Mouse (Mus musculus) macrophage (primary cell): ENCODE data around the gene Agbl3. TPM values are rescaled to one million over a fixed set of nuclear protein-coding genes. Genes with fewer than 3 reads are reported as not detected.
A peak's percentile ranks its signal among the peaks of the same experiment; 100 is the strongest.

Experiments
- H3K27ac ChIP-seq: fragments of 350-480 bp; formaldehyde crosslinking; 2 replicates; pipeline ENCODE4 v1.9.0; 2021
- H3K36me3 ChIP-seq: fragments of 350-480 bp; formaldehyde crosslinking; 2 replicates; pipeline ENCODE4 v1.9.0; 2021; ENCODE audit errors: inconsistent target
- H3K4me3 ChIP-seq: fragments of 350-480 bp; formaldehyde crosslinking; 2 replicates; pipeline ENCODE4 v1.9.0; 2021; ENCODE audit errors: inconsistent target
- H3K79me2 ChIP-seq: fragments of 350-480 bp; formaldehyde crosslinking; 2 replicates; pipeline ENCODE4 v1.9.0; 2021; ENCODE audit errors: inconsistent target
- WGBS: methylation state at CpG from one replicate; pipeline ENCODE4 v1.1.7; 2026; ENCODE audit warnings: inconsistent platforms; ENCODE audit not compliant: missing documents; 5-methylcytosine and 5-hydroxymethylcytosine counted together
- polyA plus RNA-seq: library from polyadenylated mRNA; stranded (reverse); fragments of 250-400 nt; gene quantifications from 3 replicates; pipeline ENCODE4 v1.2.4, GENCODE M21; 2018; ENCODE audit warnings: inconsistent platforms

Agbl3 gene
- polyA plus RNA-seq, 1 experiment from 2014 or later = 3.4 TPM

DNA sequence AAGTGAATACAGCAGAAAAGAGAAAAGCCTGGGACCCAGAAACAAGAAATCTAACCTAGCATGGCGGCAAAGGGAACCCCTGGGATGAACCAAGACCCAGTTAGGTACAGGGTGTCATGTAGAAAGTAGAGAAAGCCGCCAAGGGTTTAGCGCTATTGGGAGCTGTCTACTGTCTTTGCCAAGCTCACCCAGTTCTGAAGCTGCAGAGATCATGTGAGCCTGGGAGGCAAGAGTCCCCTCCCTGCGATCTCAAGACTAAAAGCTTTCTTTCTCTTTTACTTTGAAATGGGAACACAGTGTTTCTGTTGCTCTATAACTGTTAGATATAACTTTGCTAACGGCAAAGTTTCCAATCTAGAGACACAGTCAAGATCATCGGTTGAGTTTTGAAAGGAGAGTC lies 82.1 kb downstream of the Agbl3 start:
- H3K27ac ChIP-seq = peak overlapping the region; percentile 99
- H3K79me2 ChIP-seq = peaks cover 45% of the 10 kb centered on the region
- 8% methylated on average over 6 of the region's 6 CpGs for WGBS
- 0 out of 2 replicates have a peak, but pooled peaks cover 9% of the 10 kb centered on the region for H3K36me3 ChIP-seq
- H3K4me3 ChIP-seq = peak overlapping the region; percentile 78

DNA sequence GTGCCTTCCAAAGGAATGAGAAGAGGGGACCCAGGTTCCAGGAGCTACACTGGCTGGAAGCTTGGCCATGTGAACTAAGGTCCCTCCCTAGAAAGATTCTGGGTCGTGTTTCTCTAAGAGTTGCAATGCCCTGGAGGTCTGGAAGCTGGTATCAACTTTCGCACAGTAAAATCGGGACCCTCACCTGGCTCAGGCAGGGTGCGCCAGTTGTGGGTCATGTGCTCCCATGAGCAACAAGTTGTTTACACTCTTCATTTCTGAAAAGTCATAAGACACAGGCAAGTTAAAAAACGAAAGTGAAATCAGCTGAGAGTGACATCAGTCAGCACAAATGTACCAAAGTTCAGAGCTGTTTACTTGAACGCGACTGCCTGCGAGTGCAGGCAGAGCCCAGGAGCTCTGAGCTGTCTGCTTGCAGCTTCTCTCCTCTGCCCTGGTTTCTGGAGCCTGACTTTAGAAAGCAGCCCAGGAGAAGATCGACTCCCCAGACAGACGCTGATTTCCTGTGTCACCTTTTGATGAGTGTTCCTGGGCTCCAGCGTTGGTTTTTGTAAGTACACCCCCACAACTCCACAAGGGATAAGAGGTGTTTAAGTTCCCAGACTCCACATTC lies 82.7 kb downstream of the Agbl3 start, which contains the start of gene Tmem140:
Gene Tmem140, plus strand, starts transcription at position 356 of the 613 bp plus-strand sequence.
- 1% methylated on average over 11 of the region's 11 CpGs for WGBS
- Histone ChIP-seq H3K36me3 (0 out of 2 replicates have a peak, but pooled peaks cover 9% of the 10 kb centered on the region), H3K4me3 (peak within 1 kb of the TSS; percentile 78), H3K27ac (peak within 1 kb of the TSS; percentile 99), H3K79me2 (peaks cover 50% of the 10 kb centered on the region)

DNA sequence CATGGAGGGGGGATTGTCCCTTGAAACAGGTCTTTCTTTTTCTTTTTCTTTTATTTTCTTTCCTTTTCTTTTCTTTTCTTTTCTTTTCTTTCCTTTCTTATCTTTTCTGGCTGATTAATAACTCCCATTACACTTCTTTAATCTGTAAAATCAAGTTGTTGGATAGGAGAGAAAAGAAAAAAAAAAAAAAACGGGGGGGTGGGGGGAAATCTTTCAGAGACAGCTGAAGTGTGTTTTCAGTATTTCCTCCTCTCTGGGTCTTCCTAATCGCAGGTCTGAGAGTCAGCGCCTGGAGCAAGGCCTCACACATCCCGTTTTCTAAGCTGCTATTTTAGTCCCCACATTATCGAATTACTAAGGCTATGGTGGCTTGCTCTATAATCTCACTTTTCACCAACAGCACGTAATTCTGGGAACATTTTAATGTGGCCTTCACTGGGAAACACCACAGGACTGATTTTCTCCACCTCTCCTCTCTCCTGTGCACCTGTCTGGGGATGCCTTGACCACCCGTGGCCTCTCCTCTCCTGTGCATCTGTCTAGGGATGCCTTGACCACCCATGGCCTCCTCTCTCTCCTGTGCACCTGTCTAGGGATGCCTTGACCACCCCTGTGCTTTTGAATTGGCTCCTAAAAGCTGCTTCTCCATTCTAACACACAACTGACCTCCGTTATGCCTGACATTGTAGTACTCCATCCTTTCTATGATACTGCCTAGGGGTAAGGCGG lies 83.7 kb downstream of the Agbl3 start:
- WGBS = 41% methylated on average over 8 of the region's 9 CpGs
- Histone ChIP-seq H3K79me2 (peaks cover 61% of the 10 kb centered on the region), H3K27ac (peak overlapping the region; percentile 99), H3K36me3 (0 out of 2 replicates have a peak, but pooled peaks cover 14% of the 10 kb centered on the region), H3K4me3 (peak overlapping the region; percentile 78)

GRCm38 (mm10) chr6:34865213-34865612 lies 85.0 kb downstream of the Agbl3 start:
- 0 out of 2 replicates have a peak, but pooled peaks cover 15% of the 10 kb centered on the region for H3K36me3 ChIP-seq
- peak overlapping the region; percentile 78 for H3K4me3 ChIP-seq
- H3K79me2 ChIP-seq = peaks cover 68% of the 10 kb centered on the region
- WGBS = 81% methylated on average over 5 of the region's 5 CpGs
- H3K27ac ChIP-seq = peak overlapping the region; percentile 99

DNA sequence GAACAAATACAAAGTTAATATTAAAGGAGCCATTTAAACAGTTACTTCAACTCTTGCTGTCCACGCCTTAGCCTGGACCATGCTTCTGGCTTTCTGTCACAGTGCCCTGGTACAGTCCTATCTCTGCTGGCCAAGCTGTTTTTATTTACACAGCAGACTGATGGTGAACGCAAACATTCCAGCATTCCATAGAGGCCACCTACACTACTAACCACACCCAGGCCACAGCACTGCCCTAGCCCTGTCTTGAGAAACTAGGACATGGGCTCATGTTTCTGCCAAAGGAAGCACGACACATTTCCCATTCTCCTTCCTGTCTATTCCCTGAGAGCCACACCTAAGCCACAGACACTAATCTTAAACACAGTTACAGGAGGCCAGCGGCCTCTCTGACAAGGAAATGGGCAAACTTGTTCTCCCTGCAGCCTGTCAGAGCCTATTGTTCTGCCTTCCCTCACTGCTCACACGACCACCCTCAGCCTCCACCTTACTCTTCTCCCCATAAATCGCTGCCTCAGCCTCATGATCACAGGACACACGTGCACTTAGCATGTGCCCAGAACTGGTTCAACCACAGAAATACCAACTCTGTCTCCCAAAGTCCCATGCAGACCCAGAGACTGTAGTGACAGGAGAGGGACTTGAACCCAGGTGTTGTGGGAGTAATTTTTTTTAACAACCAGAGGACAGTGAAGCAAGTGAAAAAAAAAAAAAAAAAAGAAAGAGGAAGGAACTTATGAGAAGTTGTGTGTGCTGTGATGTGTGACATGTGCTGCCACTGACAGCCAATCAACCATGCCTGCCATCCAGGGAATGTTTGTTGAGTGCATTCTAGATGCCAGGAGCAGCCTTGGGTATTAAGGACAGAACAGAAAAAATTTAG lies 85.7 kb downstream of the Agbl3 start:
- Histone ChIP-seq H3K4me3 (peak overlapping the region; percentile 78), H3K27ac (peak overlapping the region; percentile 99), H3K79me2 (peaks cover 75% of the 10 kb centered on the region), H3K36me3 (0 out of 2 replicates have a peak, but pooled peaks cover 15% of the 10 kb centered on the region)
- 47% methylated on average over 7 of the region's 7 CpGs for WGBS

DNA sequence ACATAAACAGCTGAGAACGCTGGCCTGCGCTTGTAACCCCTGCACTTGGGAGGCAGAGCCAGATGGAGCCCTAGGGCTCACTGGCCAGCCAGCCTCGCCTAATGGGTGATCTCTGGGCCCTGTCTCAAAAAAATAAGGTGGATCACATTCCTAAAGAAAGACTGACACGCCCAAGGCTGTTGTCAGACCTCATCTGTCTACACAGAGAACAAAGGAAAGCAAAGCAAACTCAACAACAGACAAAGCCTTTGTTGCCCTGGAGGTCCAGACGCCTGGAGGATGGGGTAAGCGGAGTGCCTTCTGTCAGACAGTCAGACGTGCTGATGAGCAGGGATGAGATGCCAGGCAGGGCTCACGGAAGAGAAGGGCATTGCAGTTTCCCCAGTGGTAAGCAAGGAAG lies 86.6 kb downstream of the Agbl3 start:
- peaks cover 81% of the 10 kb centered on the region for H3K79me2 ChIP-seq
- 96% methylated on average over 8 of the region's 8 CpGs for WGBS
- H3K4me3 ChIP-seq = no peak overlapping the region
- H3K27ac ChIP-seq = peak overlapping the region; percentile 99
- 0 out of 2 replicates have a peak, but pooled peaks cover 15% of the 10 kb centered on the region for H3K36me3 ChIP-seq

GRCm38 (mm10) chr6:34867301-34867994 lies 87.2 kb downstream of the Agbl3 start:
- WGBS = 71% methylated on average over 16 of the region's 16 CpGs
- Histone ChIP-seq H3K36me3 (peaks cover 18% of the 10 kb centered on the region; the same call in 1 of the 2 replicates), H3K27ac (peak overlapping the region; percentile 99), H3K79me2 (peaks cover 82% of the 10 kb centered on the region), H3K4me3 (no peak overlapping the region)

- no peak overlapping the region for H3K4me3 ChIP-seq
- H3K79me2 ChIP-seq = peaks cover 85% of the 10 kb centered on the region
- H3K27ac ChIP-seq = peak overlapping the region; percentile 99
- H3K36me3 ChIP-seq = peaks cover 23% of the 10 kb centered on the region; the same call in 1 of the 2 replicates
- 60% methylated on average over 10 of the region's 10 CpGs for WGBS
Observed at GRCm38 (mm10) chr6:34867995-34868350, 87.7 kb downstream of the Agbl3 start.

GRCm38 (mm10) chr6:34868507-34869217 lies 88.4 kb downstream of the Agbl3 start:
- peak overlapping the region; percentile 99 for H3K27ac ChIP-seq
- H3K36me3 ChIP-seq = peaks cover 24% of the 10 kb centered on the region; the same call in 1 of the 2 replicates
- H3K4me3 ChIP-seq = no peak overlapping the region
- WGBS = 69% methylated on average over 20 of the region's 20 CpGs
- H3K79me2 ChIP-seq = peaks cover 78% of the 10 kb centered on the region

GRCm38 (mm10) chr6:34869225-34869915 lies 89.1 kb downstream of the Agbl3 start:
- Histone ChIP-seq H3K36me3 (peaks cover 24% of the 10 kb centered on the region; the same call in 1 of the 2 replicates), H3K4me3 (no peak overlapping the region), H3K79me2 (peaks cover 71% of the 10 kb centered on the region), H3K27ac (peak overlapping the region; percentile 99)
- WGBS = 16% methylated on average over 11 of the region's 13 CpGs

DNA sequence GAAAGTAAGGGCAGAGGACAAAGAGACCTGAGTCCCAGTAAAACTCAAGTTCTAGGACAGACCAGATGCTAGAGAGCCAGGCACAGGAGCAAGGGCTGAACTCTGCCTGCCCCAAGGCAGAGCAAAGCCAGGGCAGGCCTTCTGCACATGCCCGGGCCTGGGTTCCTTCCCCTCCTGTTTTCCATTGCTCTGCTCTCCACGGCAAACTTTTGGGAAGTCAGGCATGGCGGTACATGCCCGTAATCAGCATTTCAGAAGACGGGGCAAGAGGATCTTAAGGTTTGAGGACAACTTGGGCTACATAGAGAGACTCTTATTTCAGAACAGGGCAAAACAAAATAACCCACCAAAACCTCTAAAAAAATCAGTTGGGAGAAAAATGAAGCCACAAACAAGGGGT lies 89.9 kb downstream of the Agbl3 start:
- WGBS = 48% methylated on average over 5 of the region's 5 CpGs
- peak overlapping the region; percentile 99 for H3K27ac ChIP-seq
- H3K36me3 ChIP-seq = peaks cover 24% of the 10 kb centered on the region; the same call in 1 of the 2 replicates
- H3K4me3 ChIP-seq = no peak overlapping the region
- peaks cover 64% of the 10 kb centered on the region for H3K79me2 ChIP-seq

- H3K4me3 ChIP-seq = no peak overlapping the region
Observed at GRCm38 (mm10) chr6:34870724-34871123, 90.5 kb downstream of the Agbl3 start.

DNA sequence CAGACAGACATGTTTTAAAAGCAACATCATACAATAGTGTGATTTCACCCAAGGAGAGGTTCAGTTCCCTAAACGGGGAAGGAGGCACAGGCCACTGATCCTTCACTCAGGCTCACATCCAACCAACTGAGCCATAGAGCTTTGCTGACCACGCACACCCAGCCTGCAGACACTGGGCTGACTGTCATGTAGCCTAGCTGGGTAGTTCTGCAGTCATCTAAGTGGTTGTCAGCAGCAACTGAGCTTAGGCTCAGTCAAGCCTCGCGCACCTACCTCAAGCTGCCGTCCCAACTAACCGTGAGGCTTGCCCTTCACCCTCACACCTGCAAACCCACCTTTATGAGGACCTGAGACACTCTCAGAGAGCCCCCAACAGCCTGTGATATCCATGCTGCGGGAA lies 91.7 kb downstream of the Agbl3 start:
- 70% methylated on average over 7 of the region's 7 CpGs for WGBS
- peak overlapping the region; percentile 99 for H3K27ac ChIP-seq
- H3K36me3 ChIP-seq = peaks cover 20% of the 10 kb centered on the region; the same call in 1 of the 2 replicates
- H3K79me2 ChIP-seq = peaks cover 46% of the 10 kb centered on the region
- H3K4me3 ChIP-seq = no peak overlapping the region

More at GRCm38 (mm10) chr6:34870724-34871123, 90.5 kb downstream of the Agbl3 start:
- peaks cover 58% of the 10 kb centered on the region for H3K79me2 ChIP-seq
- H3K27ac ChIP-seq = peak overlapping the region; percentile 99
- 94% methylated on average over 5 of the region's 5 CpGs for WGBS
- H3K36me3 ChIP-seq = peaks cover 24% of the 10 kb centered on the region; the same call in 1 of the 2 replicates
